Mouse (Mus musculus) heart, embryonic 12.5 days (tissue): ENCODE results near the gene Mmp23. TPM values are rescaled to one million over a fixed set of nuclear protein-coding genes. Genes with fewer than 3 reads are reported as not detected.
"Not testable (repeated sequence)": the region's sequence is repeated elsewhere in the genome, so short reads cannot be mapped to it uniquely, and the experiment has no call there.

Source experiments
- ATAC-seq: fragments of 200-750 bp; cut with Nextera tagmentation; 2 replicates; pipeline ENCODE4 v1.8.0; 2017; ENCODE audit warnings: moderate TSS enrichment, moderate library complexity; ENCODE audit not compliant: insufficient number of reproducible peaks, low FRiP score
- H3K27ac ChIP-seq: fragments of 300-500 bp; sonication (generic); 2 replicates; pipeline ENCODE4 v1.5.1; 2016; ENCODE audit warnings: mild to moderate bottlenecking, moderate library complexity; ENCODE audit not compliant: poor library complexity, severe bottlenecking
- H3K27me3 ChIP-seq: fragments of 300-500 bp; sonication (generic); replicated peaks from 2 replicates; pipeline ENCODE4 v1.6.1; 2016; ENCODE audit warnings: mild to moderate bottlenecking, moderate library complexity
- H3K36me3 ChIP-seq: fragments of 300-500 bp; sonication (generic); 2 replicates; pipeline ENCODE4 v1.6.1; 2016; ENCODE audit warnings: mild to moderate bottlenecking, moderate library complexity
- H3K4me1 ChIP-seq: fragments of 300-500 bp; sonication (generic); replicated peaks from 2 replicates; pipeline ENCODE4 v1.6.1; 2016; ENCODE audit warnings: mild to moderate bottlenecking
- H3K4me2 ChIP-seq: fragments of 300-500 bp; sonication (generic); 2 replicates; pipeline ENCODE4 v1.6.1; 2016; ENCODE audit warnings: mild to moderate bottlenecking, moderate library complexity
- H3K4me3 ChIP-seq: fragments of 300-500 bp; sonication (generic); 2 replicates; pipeline ENCODE4 v1.5.1; 2016; ENCODE audit warnings: mild to moderate bottlenecking
- H3K9ac ChIP-seq: fragments of 300-500 bp; sonication (generic); 2 replicates; pipeline ENCODE4 v1.6.1; 2016; ENCODE audit warnings: mild to moderate bottlenecking, moderate library complexity
- H3K9me3 ChIP-seq: fragments of 300-500 bp; sonication (generic); replicated peaks from 2 replicates; pipeline ENCODE4 v1.6.1; 2016; ENCODE audit warnings: mild to moderate bottlenecking, moderate library complexity
- WGBS: fragments of 180-500 bp; shearing (Covaris S2); methylation state at CpG from one replicate; pipeline ENCODE4 v1.1.7; 2016; 5-methylcytosine and 5-hydroxymethylcytosine counted together
- polyA plus RNA-seq: library from polyadenylated mRNA; unstranded; fragments of >200 nt; fragmentation: Nextera tagmentation; extraction: Ambion mirVana; gene quantifications from 2 replicates; pipeline ENCODE4 v1.2.1, GENCODE M21; 2016

Gene Mmp23
- polyA plus RNA-seq, 1 experiment from 2014 or later = 72.0 TPM

DNA sequence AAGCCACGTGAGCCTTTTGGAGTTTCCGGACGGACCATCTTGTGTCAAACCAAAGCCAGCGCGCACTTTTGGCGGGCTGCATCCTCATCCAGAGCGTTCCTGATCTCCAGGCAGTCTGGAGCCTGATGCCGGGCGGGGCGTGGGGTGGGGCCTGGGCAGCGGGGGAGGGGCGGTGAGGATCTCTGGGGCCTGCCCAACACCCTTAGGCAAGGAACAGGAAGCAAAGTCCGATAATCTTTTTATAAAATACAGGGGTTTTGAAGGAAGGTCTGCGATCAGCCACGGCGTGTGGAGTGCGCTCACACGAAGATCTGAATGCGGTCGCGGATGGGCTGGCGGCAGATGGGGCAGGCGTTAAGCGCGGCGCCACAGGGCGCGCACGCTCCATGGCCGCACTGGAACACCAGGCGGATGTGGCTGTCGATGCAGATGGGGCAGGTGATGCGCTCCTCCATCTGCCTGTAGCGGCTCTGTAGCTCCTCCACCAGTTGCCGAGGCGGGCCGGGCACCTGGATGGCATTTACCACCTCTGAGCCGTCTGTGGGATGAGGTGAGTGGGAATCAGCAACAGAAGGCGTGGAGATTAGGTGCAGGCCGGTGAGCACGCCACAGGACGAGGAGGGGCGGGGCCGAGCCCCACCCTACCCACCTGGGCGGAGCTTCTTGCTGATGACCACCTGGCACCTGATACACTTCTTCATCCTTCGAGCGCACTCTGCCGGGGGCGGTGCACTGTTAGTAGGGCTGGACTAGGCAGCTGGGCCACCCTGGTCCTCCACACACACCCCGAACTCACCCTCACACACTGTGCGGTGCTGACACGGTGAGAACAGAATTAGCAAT is 1.5 kb upstream of the Mmp23 start:
- ATAC-seq = peak; percentile 54
- Histone ChIP-seq H3K27ac (no peak overlapping the region), H3K4me3 (peak overlapping the region; percentile 55), H3K27me3 (peaks cover 34% of the 10 kb centered on the region), H3K4me1 (peaks cover 52% of the 10 kb centered on the region), H3K9ac (peak overlapping the region; percentile 78), H3K36me3 (peaks cover 43% of the 10 kb centered on the region), H3K4me2 (peak overlapping the region; percentile 83), H3K9me3 (no peaks in the 10 kb centered on the region)
- 2% methylated on average over 52 of the region's 52 CpGs for WGBS

DNA sequence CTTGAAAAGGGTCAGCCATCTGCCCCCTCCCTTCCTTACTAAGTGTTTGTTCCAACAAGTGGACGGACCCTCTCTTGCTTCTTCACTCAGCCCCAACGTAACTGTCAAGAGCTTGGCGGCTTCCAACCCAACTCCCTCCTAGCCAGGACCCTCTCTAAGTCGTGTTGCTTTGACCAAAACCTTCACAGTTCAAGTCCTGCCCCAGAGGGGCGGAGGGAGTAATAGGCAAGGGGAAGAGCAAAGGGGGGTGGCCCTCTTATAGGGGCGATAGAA is 935 bp upstream of the Mmp23 start:
- WGBS = 0% methylated on average over 6 of the region's 6 CpGs
- H3K27ac ChIP-seq = no peak overlapping the region
- peaks cover 52% of the 10 kb centered on the region for H3K4me1 ChIP-seq
- H3K4me3 ChIP-seq = peak overlapping the region; percentile 55
- H3K9ac ChIP-seq = peak overlapping the region; percentile 78
- H3K4me2 ChIP-seq = peak overlapping the region; percentile 83
- H3K36me3 ChIP-seq = peaks cover 48% of the 10 kb centered on the region
- H3K27me3 ChIP-seq = peaks cover 34% of the 10 kb centered on the region
- H3K9me3 ChIP-seq = no peaks in the 10 kb centered on the region
- 0 out of 2 replicates have a peak, but pooled peaks have one; percentile 0 for ATAC-seq

DNA sequence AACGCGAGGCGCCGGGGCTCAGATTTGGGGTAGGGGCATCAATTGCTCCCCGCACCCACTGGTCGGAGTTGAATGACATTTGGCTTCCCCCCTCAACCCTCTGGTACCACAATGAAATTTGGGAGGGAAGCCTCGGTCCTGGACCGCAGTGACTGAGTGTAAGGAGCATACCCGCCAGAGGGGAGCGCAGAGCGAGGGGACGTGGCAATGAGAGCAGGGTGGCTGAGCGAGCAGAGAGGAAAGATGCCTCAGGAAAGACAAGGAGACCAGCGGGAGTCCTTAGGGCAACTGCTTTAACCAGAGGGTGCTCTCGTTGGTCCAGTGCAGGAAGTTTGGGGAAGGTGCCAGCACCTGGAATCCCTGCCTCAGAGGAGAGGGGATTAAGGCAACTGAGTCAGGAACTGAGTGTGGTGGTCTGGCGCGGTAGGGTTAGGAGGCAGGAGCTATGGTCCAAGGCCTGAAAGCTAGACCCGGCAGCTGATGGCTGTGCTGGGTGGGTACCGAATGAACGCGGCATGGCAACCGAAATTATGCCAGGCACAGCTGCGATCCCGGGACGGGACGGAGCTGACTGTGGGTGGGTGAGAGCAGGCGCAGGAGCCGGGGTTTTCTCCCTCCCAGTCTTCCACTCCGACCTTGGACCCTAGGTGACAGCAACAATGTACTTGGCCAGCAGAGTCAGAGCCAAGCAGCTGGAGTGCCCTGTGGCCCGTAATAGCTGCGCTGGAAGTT is 433 bp upstream of the Mmp23 start:
- no peak for ATAC-seq
- peaks cover 50% of the 10 kb centered on the region for H3K36me3 ChIP-seq
- peak overlapping the region; percentile 52 for H3K27ac ChIP-seq
- H3K9me3 ChIP-seq = no peaks in the 10 kb centered on the region
- H3K27me3 ChIP-seq = peaks cover 34% of the 10 kb centered on the region
- H3K4me1 ChIP-seq = peaks cover 52% of the 10 kb centered on the region
- 2% methylated on average over 31 of the region's 31 CpGs for WGBS
- peak overlapping the region; percentile 83 for H3K4me2 ChIP-seq
- peak overlapping the region; percentile 55 for H3K4me3 ChIP-seq
- peak overlapping the region; percentile 78 for H3K9ac ChIP-seq

DNA sequence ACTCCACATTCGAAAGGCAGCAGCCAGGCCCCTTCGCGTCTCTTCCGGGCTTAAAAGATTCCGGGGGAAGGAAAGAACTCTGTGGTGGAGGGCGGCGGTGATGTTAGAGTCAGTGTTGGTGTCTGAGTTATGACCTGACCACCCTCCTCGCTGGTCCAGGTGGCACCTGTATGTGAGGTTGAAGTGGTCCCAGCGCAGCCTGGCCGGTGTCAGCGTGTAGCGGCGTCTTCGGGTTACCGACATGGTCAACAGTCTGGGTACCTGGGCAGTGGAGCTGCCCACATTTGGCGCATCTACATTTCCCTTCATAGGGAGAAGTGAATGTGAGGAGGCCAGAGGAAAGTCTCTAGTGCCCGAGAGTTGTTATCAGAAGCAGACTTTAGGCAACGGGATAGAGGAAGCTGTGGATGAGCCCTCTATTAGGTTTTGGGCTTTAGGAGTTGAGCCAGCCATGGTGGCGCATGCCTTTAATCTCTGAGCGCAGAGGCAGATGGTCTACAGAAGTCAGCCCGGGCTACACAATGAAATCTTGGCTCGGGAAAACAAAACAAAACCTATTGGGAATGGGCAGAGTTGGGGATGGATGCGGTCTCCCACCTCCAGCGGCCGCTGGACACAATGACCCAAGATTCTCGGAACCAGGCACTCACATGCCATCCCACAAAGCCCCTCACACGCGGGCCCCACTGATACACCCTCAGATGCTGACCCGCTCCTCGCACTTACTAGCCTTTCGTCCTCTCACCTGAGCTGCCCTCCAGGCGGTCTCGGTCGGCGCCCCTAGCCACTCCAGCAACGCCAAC is 700 bp downstream of the Mmp23 start:
- peaks cover 52% of the 10 kb centered on the region for H3K4me1 ChIP-seq
- no peaks in the 10 kb centered on the region for H3K9me3 ChIP-seq
- H3K36me3 ChIP-seq = peaks cover 56% of the 10 kb centered on the region
- peaks cover 34% of the 10 kb centered on the region for H3K27me3 ChIP-seq
- ATAC-seq = no peak; the same call in 1 of the 2 replicates
- H3K4me3 ChIP-seq = peak overlapping the region; percentile 55
- H3K4me2 ChIP-seq = peak overlapping the region; percentile 83
- WGBS = 20% methylated on average over 36 of the region's 36 CpGs
- peak overlapping the region; percentile 78 for H3K27ac ChIP-seq
- peak overlapping the region; percentile 78 for H3K9ac ChIP-seq

GRCm38 (mm10) chr4:155651553-155652269 is 1.5 kb downstream of the Mmp23 start:
- Histone ChIP-seq H3K27ac (peak overlapping the region; percentile 78), H3K9me3 (no peaks in the 10 kb centered on the region), H3K9ac (peak overlapping the region; percentile 78), H3K36me3 (peaks cover 55% of the 10 kb centered on the region), H3K4me2 (peak overlapping the region; percentile 83), H3K27me3 (peaks cover 29% of the 10 kb centered on the region), H3K4me3 (peak overlapping the region; percentile 55), H3K4me1 (peaks cover 52% of the 10 kb centered on the region)
- 51% methylated on average over 15 of the region's 15 CpGs for WGBS
- peak; percentile 38; the same call in 1 of the 2 replicates for ATAC-seq

DNA sequence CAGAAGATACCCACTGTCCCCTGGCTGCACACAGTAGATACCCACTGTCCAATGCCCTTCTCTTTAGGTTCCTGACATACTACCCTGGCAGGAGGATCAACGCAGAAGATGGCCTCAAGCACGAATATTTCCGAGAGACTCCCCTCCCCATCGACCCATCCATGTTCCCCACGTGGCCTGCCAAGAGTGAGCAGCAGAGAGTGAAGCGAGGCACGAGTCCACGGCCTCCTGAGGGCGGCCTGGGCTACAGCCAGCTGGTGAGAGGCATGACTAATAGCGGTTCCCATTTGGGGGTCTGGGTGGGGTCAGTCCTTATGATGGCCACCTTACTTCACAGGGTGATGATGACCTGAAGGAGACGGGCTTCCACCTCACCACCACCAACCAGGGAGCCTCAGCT is 3.8 kb downstream of the Mmp23 start:
- Histone ChIP-seq H3K4me1 (peaks cover 40% of the 10 kb centered on the region), H3K27me3 (0 out of 2 replicates have a peak, but pooled peaks cover 7% of the 10 kb centered on the region), H3K36me3 (peaks cover 58% of the 10 kb centered on the region), H3K4me3 (no peak overlapping the region), H3K27ac (no peak overlapping the region), H3K4me2 (no peak overlapping the region), H3K9ac (no peak overlapping the region), H3K9me3 (no peaks in the 10 kb centered on the region)
- 93% methylated on average over 11 of the region's 11 CpGs for WGBS
- no peak for ATAC-seq

DNA sequence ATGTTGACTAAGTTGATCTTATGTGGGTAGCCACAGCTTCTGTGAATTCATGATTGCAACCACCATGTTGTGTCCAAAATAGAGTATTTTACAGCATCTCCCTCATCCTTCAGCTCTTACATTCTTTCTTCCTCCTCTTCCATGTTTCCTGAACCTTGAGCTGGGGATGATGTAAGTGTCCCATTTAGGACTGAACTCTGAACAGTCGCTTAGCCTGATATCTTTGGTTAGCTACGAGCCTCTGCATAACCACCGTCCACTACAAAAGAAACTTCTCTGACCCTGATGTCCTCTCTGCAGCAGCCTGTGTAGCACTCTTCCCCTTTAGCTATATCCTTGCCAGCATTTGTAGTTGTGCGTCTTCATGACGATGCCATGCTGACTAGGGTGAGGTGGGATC is 7.5 kb downstream of the Mmp23 start:
- peaks cover 6% of the 10 kb centered on the region for H3K4me1 ChIP-seq
- 85% methylated on average over 5 of the region's 5 CpGs for WGBS

GRCm38 (mm10) chr4:155645308-155645707 is 7.9 kb downstream of the Mmp23 start, which contains the start of gene Gm10563:
Gene Gm10563, minus strand, starts transcription at chr4:155645408.
- WGBS = 92% methylated on average over 2 of the region's 2 CpGs
- not testable (repeated sequence) for ATAC-seq, H3K27me3 ChIP-seq, H3K4me3 ChIP-seq, H3K4me1 ChIP-seq, H3K9me3 ChIP-seq, H3K27ac ChIP-seq, H3K9ac ChIP-seq, H3K4me2 ChIP-seq
- peaks cover 85% of the 10 kb centered on the region for H3K36me3 ChIP-seq

More for the DNA sequence above, 7.5 kb downstream of the Mmp23 start:
- Histone ChIP-seq H3K4me3 (no peak overlapping the region), H3K27me3 (no peaks in the 10 kb centered on the region), H3K27ac (no peak overlapping the region), H3K9me3 (no peaks in the 10 kb centered on the region), H3K4me2 (no peak overlapping the region), H3K9ac (no peak overlapping the region), H3K36me3 (peaks cover 85% of the 10 kb centered on the region)
- no peak for ATAC-seq

GRCm38 (mm10) chr4:155643531-155643930 is 9.7 kb downstream of the Mmp23 start:
- Histone ChIP-seq H3K4me2 (no peak overlapping the region), H3K27ac (no peak overlapping the region), H3K27me3 (no peaks in the 10 kb centered on the region), H3K36me3 (peaks cover 80% of the 10 kb centered on the region), H3K9me3 (no peaks in the 10 kb centered on the region), H3K4me1 (no peaks in the 10 kb centered on the region), H3K4me3 (no peak overlapping the region), H3K9ac (no peak overlapping the region)
- ATAC-seq = no peak
- 95% methylated on average over 1 of the region's 1 CpGs for WGBS

DNA sequence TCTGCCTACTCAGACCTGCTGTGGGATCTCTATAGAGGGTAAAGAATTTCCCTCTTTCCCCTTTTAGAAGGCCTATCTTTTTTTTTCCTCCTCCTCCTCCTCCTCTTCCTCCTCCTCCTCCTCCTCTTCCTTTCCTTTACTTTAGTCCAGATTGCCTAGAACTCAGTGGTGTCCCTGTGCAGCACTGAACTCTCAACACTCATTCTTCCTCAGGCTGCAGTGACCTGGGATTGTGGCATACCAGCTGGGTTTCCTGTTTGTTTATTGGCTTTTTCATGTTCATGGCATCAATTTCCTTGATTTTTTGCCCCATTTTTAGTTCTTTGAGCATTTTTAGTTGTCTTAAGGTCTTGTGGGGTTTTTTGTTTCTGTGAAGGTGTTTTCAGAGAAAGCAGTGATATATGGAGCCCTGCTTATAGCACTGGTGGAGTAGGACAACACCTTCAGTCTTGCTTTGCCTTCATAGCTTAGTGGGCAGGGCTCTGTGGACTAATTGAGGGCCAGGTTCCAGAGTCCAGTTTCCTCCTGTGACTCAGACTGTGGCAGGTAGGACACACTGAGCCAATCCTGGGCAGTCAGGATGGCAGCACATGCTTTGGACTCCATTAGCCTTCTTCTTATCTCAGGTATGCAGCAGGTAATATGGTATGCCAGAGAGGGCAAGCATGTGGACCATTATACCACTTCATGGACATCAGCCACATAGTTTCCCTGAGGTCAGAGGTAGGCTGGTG is 17.3 kb downstream of the Mmp23 start:
- H3K4me3 ChIP-seq = no peak overlapping the region
- no peaks in the 10 kb centered on the region for H3K4me1 ChIP-seq

More for the DNA sequence above, 17.3 kb downstream of the Mmp23 start:
- ATAC-seq = no peak
- H3K4me2 ChIP-seq = no peak overlapping the region
- peaks cover 87% of the 10 kb centered on the region for H3K36me3 ChIP-seq
- H3K9ac ChIP-seq = no peak overlapping the region
- no peaks in the 10 kb centered on the region for H3K27me3 ChIP-seq
- H3K27ac ChIP-seq = no peak overlapping the region
- no peaks in the 10 kb centered on the region for H3K9me3 ChIP-seq
